Mouse (Mus musculus): ENCODE data around the gene Abhd14a.

DNA sequence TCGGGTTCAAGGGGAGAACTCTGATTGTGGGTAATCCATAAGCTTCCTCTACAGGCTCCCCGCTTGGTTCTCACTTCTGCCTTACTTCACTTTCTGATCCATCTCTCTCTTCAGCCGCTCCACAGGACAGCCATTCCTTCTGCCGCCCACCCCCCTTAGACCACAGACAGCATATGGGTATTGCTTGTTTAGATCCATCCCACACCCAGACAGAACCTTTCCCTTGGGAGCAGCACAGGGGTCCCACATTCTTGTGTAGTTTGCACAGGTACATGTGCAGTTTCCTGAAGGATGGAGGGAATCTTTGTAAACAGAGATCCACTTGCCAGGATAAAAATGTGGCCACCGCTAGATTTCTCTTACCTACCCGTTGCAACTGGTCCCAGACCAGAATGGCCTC, 4.9 kb upstream of the Abhd14a start:
- TF ChIP-seq CTCF (IDR thresholded peaks at IDR 0.05; ENCODE audit: low read depth, low read length) (no peak), TAL1 (conservative IDR thresholded peaks at IDR 0.05; ENCODE audit: low read depth, low read length) (no peak)
